Comparison of ENCODE assay signal across 8 mouse cellular contexts in the genomic region with DNA sequence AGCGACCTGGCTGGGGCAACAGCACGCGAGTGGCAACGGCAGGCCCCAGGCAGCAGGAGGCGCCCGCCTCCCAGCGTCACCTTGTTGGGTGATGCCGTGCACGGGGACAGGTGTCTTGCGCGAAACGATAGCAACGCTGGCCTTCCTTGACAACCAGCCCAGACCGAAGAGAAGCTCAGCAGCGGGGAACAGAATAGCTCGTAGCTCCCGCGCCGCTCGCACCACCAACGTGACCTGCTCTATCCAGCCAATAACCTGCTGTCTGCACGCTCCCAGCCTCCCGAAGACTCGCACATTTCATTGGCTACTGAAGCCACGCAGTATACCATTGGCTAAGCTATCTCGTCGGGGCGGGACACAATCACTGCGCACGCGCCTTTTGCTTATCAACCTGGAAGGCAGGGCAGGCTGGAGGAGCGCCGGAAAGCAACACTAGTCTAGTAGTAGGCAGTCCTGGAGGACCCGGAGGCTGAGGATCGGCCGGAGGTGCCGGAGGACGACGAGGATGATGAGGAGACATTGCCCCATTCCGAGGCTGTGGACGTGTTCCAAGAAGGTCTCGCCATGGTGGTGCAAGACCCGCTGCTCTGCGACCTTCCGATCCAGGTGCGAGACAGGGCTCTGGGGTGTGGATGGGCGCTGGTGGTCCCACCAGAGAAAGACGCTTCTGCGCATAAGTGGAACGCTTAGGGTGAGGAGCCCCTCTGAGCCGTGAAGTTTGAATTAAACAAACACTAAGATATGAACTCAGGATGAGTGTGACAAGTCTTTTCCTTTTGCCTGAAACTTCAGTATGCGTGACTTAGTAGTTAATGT. TPM values are rescaled to one million over a fixed set of nuclear protein-coding genes. Genes with fewer than 3 reads are reported as not detected.
DNase-seq lines count a peak whose midpoint lies in the region; ATAC-seq and TF ChIP-seq lines count a peak whose summit lies in the region.

Gene Snrnp25 (plus strand): TSS at position 358 of the 816 bp plus-strand sequence.

- H3K4me2 ChIP-seq in forebrain, embryonic 13.5 days: peak within 1 kb of the TSS; percentile 80
- peak within 1 kb of the TSS; percentile 93 for H3K4me2 ChIP-seq in liver, postnatal 0 days (ENCODE audit: low read depth, low read length)
- peak within 1 kb of the TSS; percentile 79 for H3K4me2 ChIP-seq in neural tube, embryonic 14.5 days (ENCODE audit: low read depth, low read length)

- peak; percentile 100 for ATAC-seq in forebrain, embryonic 13.5 days
- ATAC-seq in liver, postnatal 0 days: peak; percentile 100
- peak; percentile 100 for ATAC-seq in neural tube, embryonic 14.5 days (ENCODE audit: low read depth)

- peaks cover 13% of the 10 kb centered on the region for H3K27me3 ChIP-seq in E14TG2a.4 (ENCODE audit: insufficient read depth, low read length)
- H3K27me3 ChIP-seq in forebrain, embryonic 13.5 days: 0 out of 2 replicates have a peak, but pooled peaks cover 7% of the 10 kb centered on the region
- H3K27me3 ChIP-seq in liver, postnatal 0 days (ENCODE audit: insufficient read depth, low read length): no peaks in the 10 kb centered on the region
- no peaks in the 10 kb centered on the region for H3K27me3 ChIP-seq in neural tube, embryonic 14.5 days (ENCODE audit: control insufficient read depth, insufficient read depth, low read length)

- H3K36me3 ChIP-seq in E14TG2a.4 (ENCODE audit: insufficient read depth, low read length): peaks cover 39% of the 10 kb centered on the region
- peaks cover 32% of the 10 kb centered on the region for H3K36me3 ChIP-seq in forebrain, embryonic 13.5 days (ENCODE audit: poor library complexity, severe bottlenecking)
- peaks cover 19% of the 10 kb centered on the region for H3K36me3 ChIP-seq in liver, postnatal 0 days (replicated peaks; ENCODE audit: insufficient read depth, low read length)
- peaks cover 7% of the 10 kb centered on the region; the same call in 1 of the 2 replicates for H3K36me3 ChIP-seq in neural tube, embryonic 14.5 days (ENCODE audit: control insufficient read depth, insufficient read depth, low read length)

- TF ChIP-seq EP300 in liver, postnatal 0 days (IDR thresholded peaks at IDR 0.05; ENCODE audit: low read depth): no peak

- peaks cover 52% of the 10 kb centered on the region for H3K4me1 ChIP-seq in E14TG2a.4 (replicated peaks; ENCODE audit: low read depth, low read length)
- peaks cover 17% of the 10 kb centered on the region for H3K4me1 ChIP-seq in forebrain, embryonic 13.5 days
- peaks cover 16% of the 10 kb centered on the region for H3K4me1 ChIP-seq in liver, postnatal 0 days (ENCODE audit: insufficient read depth)
- peaks cover 6% of the 10 kb centered on the region; the same call in 1 of the 2 replicates for H3K4me1 ChIP-seq in neural tube, embryonic 14.5 days (ENCODE audit: control insufficient read depth, insufficient read depth, low read length)

- H3K9ac ChIP-seq in forebrain, embryonic 13.5 days: peak within 1 kb of the TSS; percentile 73
- peak within 1 kb of the TSS; percentile 84 for H3K9ac ChIP-seq in liver, postnatal 0 days (replicated peaks)
- H3K9ac ChIP-seq in neural tube, embryonic 14.5 days (replicated peaks; ENCODE audit: low read depth, low read length): peak within 1 kb of the TSS; percentile 61

- intact Hi-C loops in heart, postnatal 10 days (cut with DNase I): loop anchor here (5.0 kb wide), 1 partner anchor 37 kb away; no protein-coding TSS in a partner anchor

- 0 out of 2 replicates have a peak, but pooled peaks have one; percentile 12 for TF ChIP-seq CTCF in E14TG2a.4 (conservative IDR thresholded peaks at IDR 0.05; ENCODE audit: low read length)
- peak; percentile 68 for TF ChIP-seq CTCF in liver, postnatal 0 days (IDR thresholded peaks at IDR 0.05; ENCODE audit: low read depth)

- no peaks in the 10 kb centered on the region for H3K9me3 ChIP-seq in E14TG2a.4 (ENCODE audit: low read length)
- H3K9me3 ChIP-seq in forebrain, embryonic 13.5 days (replicated peaks): no peaks in the 10 kb centered on the region
- H3K9me3 ChIP-seq in liver, postnatal 0 days (ENCODE audit: low read length): no peaks in the 10 kb centered on the region
- no peaks in the 10 kb centered on the region for H3K9me3 ChIP-seq in neural tube, embryonic 14.5 days (ENCODE audit: control insufficient read depth, low read length)

- DNase-seq in c-Kit-positive CD71-positive TER-119-positive erythroid progenitor cells, embryonic 14.5 days (ENCODE audit: low spot score): peak; percentile 99
- peak; percentile 98 for DNase-seq in heart, postnatal 10 days
- DNase-seq in large intestine, adult 2 months (ENCODE audit: low read depth, low spot score): peak; percentile 98
- DNase-seq in liver, postnatal 0 days: peak; percentile 96
- peak; percentile 96 for DNase-seq in testis, postnatal 10 days (ENCODE audit: low spot score)

- peak within 1 kb of the TSS; percentile 41 for H3K27ac ChIP-seq in forebrain, embryonic 13.5 days
- H3K27ac ChIP-seq in liver, postnatal 0 days (ENCODE audit: low read depth): peak within 1 kb of the TSS; percentile 69
- H3K27ac ChIP-seq in neural tube, embryonic 14.5 days (ENCODE audit: low read depth, low read length): peak within 1 kb of the TSS; percentile 40; the same call in 1 of the 2 replicates

- under 1% methylated on average over 52 of the region's 52 CpGs for WGBS in forebrain, embryonic 13.5 days
- WGBS in large intestine, adult 2 months: under 1% methylated on average over 52 of the region's 52 CpGs
- WGBS in liver, postnatal 0 days (ENCODE audit: insufficient replicate concordance): under 1% methylated on average over 52 of the region's 52 CpGs
- under 1% methylated on average over 49 of the region's 52 CpGs for WGBS in neural tube, embryonic 14.5 days

- H3K4me3 ChIP-seq in E14TG2a.4 (replicated peaks; ENCODE audit: low read length): peak within 1 kb of the TSS; percentile 90
- H3K4me3 ChIP-seq in forebrain, embryonic 13.5 days: peak within 1 kb of the TSS; percentile 61
- H3K4me3 ChIP-seq in liver, postnatal 0 days (ENCODE audit: low read depth, low read length): peak within 1 kb of the TSS; percentile 69
- peak within 1 kb of the TSS; percentile 65 for H3K4me3 ChIP-seq in neural tube, embryonic 14.5 days (ENCODE audit: low read depth, low read length)

RNA-seq across cellular contexts. Expression of gene Snrnp25, which starts in this region (rescaled TPM):
- 61.3 and 64.9 TPM in 2 replicates for polyA plus RNA-seq in forebrain, embryonic 13.5 days (2015; fragmentation: Nextera tagmentation; extraction: Ambion mirVana)
- total RNA-seq in heart, postnatal 10 days (2021): 10 to 100 TPM; 10.6 to 12.4 TPM
- 22.2 and 28.9 TPM in 2 replicates for polyA plus RNA-seq in large intestine, adult 2 months (2012; rRNA removed)
- 30.1 and 32.9 TPM in 2 replicates for polyA plus RNA-seq in liver, postnatal 0 days (2015; fragmentation: Nextera tagmentation; extraction: Ambion mirVana)
- 42.6 and 47.1 TPM in 2 replicates for polyA plus RNA-seq in neural tube, embryonic 14.5 days (2014; fragmentation: Nextera tagmentation; extraction: Ambion mirVana)

Comparison
In these comparisons a context has a peak if more than half of its experiments do, and no peak if none do; other contexts are left out.
1. Peak in every context shown above with its lines: DNase-seq, ATAC-seq, H3K4me3 ChIP-seq and H3K27ac ChIP-seq.